In genomic region chr1:182143288-182143687, GRCm38 (mm10) we compare ENCODE assay signal across 13 mouse cellular contexts. TPM values are rescaled to one million over a fixed set of nuclear protein-coding genes. Genes with fewer than 3 reads are reported as not detected.
DNase-seq lines count a peak whose midpoint lies in the region; TF ChIP-seq lines count a peak whose summit lies in the region.
"Had no signal": no experiment of that assay in that cellular context is flagged by ENCODE, and none has a peak within 500 bp of the region (broad histone marks: within the 10 kb centered on the region; RNA-seq: fewer than 3 reads in every experiment).

No protein-coding gene starts in this region.

- TF ChIP-seq CTCF in spleen, adult 2 months (IDR thresholded peaks at IDR 0.05; ENCODE audit: extremely low read depth, insufficient read depth, insufficient read length, insufficient replicate concordance), result peak; percentile 27; the same call in 1 of the 2 replicates

- H3K27ac ChIP-seq in spleen, adult 2 months (ENCODE audit: insufficient read depth, low read length), result no peak overlapping the region
- H3K27ac ChIP-seq: macrophage had no signal

- no peaks in the 10 kb centered on the region for H3K4me1 ChIP-seq in spleen, adult 2 months (ENCODE audit: control insufficient read depth, insufficient read depth, insufficient read length)

- 74% methylated on average over 8 of the region's 8 CpGs for WGBS in spleen, adult 2 months

- no peak overlapping the region for H3K4me3 ChIP-seq in spleen, adult 2 months (ENCODE audit: extremely low read depth, insufficient read depth, insufficient read length)

- H3K27me3 ChIP-seq in spleen, adult 2 months (ENCODE audit: control insufficient read depth, insufficient read depth, low read length), result no peaks in the 10 kb centered on the region

- TF ChIP-seq POLR2A in spleen, adult 2 months (IDR thresholded peaks at IDR 0.05; ENCODE audit: low read depth, low read length), result no peak

- peak; percentile 44 to 53 for DNase-seq in cerebellum, postnatal 10 days
- no peak for DNase-seq in cerebellum, postnatal 36 days
- DNase-seq in spleen, adult 2 months (ENCODE audit: low read depth in 1 of 2, low spot score in 2 of 2), result peak in 1 of 2 experiments; percentile 18
- no peak for DNase-seq in spleen, adult 12 weeks (ENCODE audit: low spot score)
- peak; percentile 80 for DNase-seq in induced T-regulatory cell, adult 2 months (ENCODE audit: low read depth)
- DNase-seq in thymus, postnatal 36 days, result peak; percentile 35 to 38
- DNase-seq in left cerebral cortex, adult 9 months (ENCODE audit: low spot score in 2 of 2), result no peak
- DNase-seq in Muller cell, postnatal 12 days (ENCODE audit: inconsistent ontology term), result no peak
- DNase-seq: cerebellum, postnatal 25 days; right cerebral cortex, postnatal 14 days had no signal

- H3K36me3 ChIP-seq in spleen, adult 2 months (ENCODE audit: control insufficient read depth, insufficient read depth, low read length), result no peaks in the 10 kb centered on the region

RNA-seq across cellular contexts. Expression of gene Srp9, which starts 18.8 kb away (rescaled TPM):
- 27.1 and 27.5 TPM in 2 replicates for polyA plus RNA-seq in spleen, adult 2 months (2012; rRNA removed)

RNA-seq across cellular contexts. Expression of gene Vmn1r1, which starts 21.0 kb away (rescaled TPM):
- not detected in 2 replicates for polyA plus RNA-seq in spleen, adult 2 months (2012; rRNA removed)
- polyA plus RNA-seq: gonadal fat pad, adult 2 months; kidney, embryonic 14.5 days; macrophage had no signal

Comparison
In these comparisons a context has a peak if more than half of its experiments do, and no peak if none do; other contexts are left out.
1. DNase-seq: peak in cerebellum, postnatal 10 days (2 of 2), induced T-regulatory cell, adult 2 months (single experiment) and thymus, postnatal 36 days (2 of 2); none in cerebellum, postnatal 36 days (0 of 2), spleen, adult 12 weeks (single experiment), left cerebral cortex, adult 9 months (0 of 2) and Muller cell, postnatal 12 days (single experiment).